Mouse (Mus musculus) frontal cortex, postnatal 36 days (tissue): ENCODE results near the gene Tmem174.

Source experiments
- DNase-seq, 2 experiments: peaks; one replicate each; pipeline ENCODE4 v3.0.0; 2022; ENCODE audit warnings: low spot score in 2 of 2

Tmem174 gene

GRCm38 (mm10) chr13:98637145-98637544 lies at the start of gene Tmem174:
Gene Tmem174 (minus strand): TSS chr13:98637410.
- DNase-seq: no peak

GRCm38 (mm10) chr13:98684144-98684900 lies 47.1 kb upstream of the Tmem174 start:
- no peak for DNase-seq

GRCm38 (mm10) chr13:98683412-98683811 lies 46.2 kb upstream of the Tmem174 start:
- no peak for DNase-seq

GRCm38 (mm10) chr13:98680470-98681060 lies 43.4 kb upstream of the Tmem174 start:
- DNase-seq: no peak

- no peak for DNase-seq
Measured at GRCm38 (mm10) chr13:98679631-98680041, 42.4 kb upstream of the Tmem174 start.

- DNase-seq: no peak
Measured at GRCm38 (mm10) chr13:98679230-98679629, 42.0 kb upstream of the Tmem174 start.

- no peak for DNase-seq
Measured at GRCm38 (mm10) chr13:98673922-98674321, 36.7 kb upstream of the Tmem174 start.

- no peak for DNase-seq
Measured at GRCm38 (mm10) chr13:98669296-98669695, 32.1 kb upstream of the Tmem174 start.

- DNase-seq: no peak
Measured at GRCm38 (mm10) chr13:98667316-98667715, 30.1 kb upstream of the Tmem174 start.

- DNase-seq: no peak
Measured at GRCm38 (mm10) chr13:98665240-98665639, 28.0 kb upstream of the Tmem174 start.

GRCm38 (mm10) chr13:98662173-98662675 lies 25.0 kb upstream of the Tmem174 start:
- no peak for DNase-seq

GRCm38 (mm10) chr13:98656034-98656471 lies 18.8 kb upstream of the Tmem174 start:
- DNase-seq: peak; percentile 28 to 62

GRCm38 (mm10) chr13:98655346-98655745 lies 18.1 kb upstream of the Tmem174 start:
- no peak for DNase-seq

- DNase-seq: no peak
Measured at GRCm38 (mm10) chr13:98654129-98654939, 17.1 kb upstream of the Tmem174 start.

GRCm38 (mm10) chr13:98652194-98652593 lies 15.0 kb upstream of the Tmem174 start:
- DNase-seq: peak; percentile 16 to 25

- DNase-seq: no peak
Measured at GRCm38 (mm10) chr13:98651228-98651977, 14.2 kb upstream of the Tmem174 start.

- no peak for DNase-seq
Measured at GRCm38 (mm10) chr13:98647775-98648568, 10.8 kb upstream of the Tmem174 start.

- no peak for DNase-seq
Measured at GRCm38 (mm10) chr13:98638507-98639166, 1.4 kb upstream of the Tmem174 start.

GRCm38 (mm10) chr13:98636571-98636970 lies 639 bp downstream of the Tmem174 start:
- DNase-seq: no peak
